Mouse (Mus musculus): ENCODE measurements around the gene Fyco1. TPM values are rescaled to one million over a fixed set of nuclear protein-coding genes. Genes with fewer than 3 reads are reported as not detected.
"Not testable (repeated sequence)": the region's sequence is repeated elsewhere in the genome, so short reads cannot be mapped to it uniquely, and the experiment has no call there.

Gene Fyco1
- polyA plus RNA-seq, 1 experiment from 2014 or later: 5.8 TPM

GRCm38 (mm10) chr9:123760806-123761205, 90.9 kb downstream of the Fyco1 start:
- Histone ChIP-seq H3K27ac (replicated peaks; ENCODE audit: low read depth, low read length) (no peak overlapping the region), H3K4me1 (ENCODE audit: control insufficient read depth, insufficient read depth, low read length) (no peaks in the 10 kb centered on the region), H3K9me3 (replicated peaks; ENCODE audit: control insufficient read depth, low read length) (no peaks in the 10 kb centered on the region), H3K36me3 (replicated peaks; ENCODE audit: control insufficient read depth, insufficient read depth, low read depth, low read length) (no peaks in the 10 kb centered on the region), H3K9ac (replicated peaks; ENCODE audit: low read length) (no peak overlapping the region), H3K27me3 (ENCODE audit: control insufficient read depth, insufficient read depth, low read length) (no peaks in the 10 kb centered on the region), H3K4me2 (ENCODE audit: low read depth, low read length) (no peak overlapping the region), H3K4me3 (ENCODE audit: low read depth, low read length) (no peak overlapping the region)
- 78% methylated on average over 3 of the region's 3 CpGs for WGBS
- no peak for ATAC-seq (replicated peaks; ENCODE audit: insufficient number of reproducible peaks, low FRiP score, low TSS enrichment, low read depth)
- DNase-seq (ENCODE audit: low spot score): no peak

DNA sequence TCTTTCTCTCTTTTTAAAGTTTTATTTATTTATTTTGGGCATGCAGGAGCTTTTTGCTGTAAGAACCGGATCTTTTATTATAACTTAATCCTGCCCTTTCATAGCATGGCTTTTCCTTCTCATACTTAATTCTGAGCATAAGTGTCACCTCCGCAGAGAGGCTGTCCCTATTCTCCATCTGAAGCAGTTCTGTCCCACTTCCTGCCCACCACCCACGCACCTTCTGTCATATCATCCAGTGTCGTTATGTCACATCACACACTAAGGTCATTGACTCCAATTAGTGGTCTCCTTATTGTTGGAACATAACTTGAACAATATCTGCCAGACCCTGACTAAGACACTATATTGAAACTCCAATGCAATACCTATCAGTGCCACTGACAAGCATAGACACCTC, 93.1 kb downstream of the Fyco1 start:
- H3K36me3 ChIP-seq (replicated peaks; ENCODE audit: control insufficient read depth, insufficient read depth, low read depth, low read length): no peaks in the 10 kb centered on the region
- WGBS: 80% methylated on average over 4 of the region's 4 CpGs
- no peak for ATAC-seq (replicated peaks; ENCODE audit: insufficient number of reproducible peaks, low FRiP score, low TSS enrichment, low read depth)
- DNase-seq (ENCODE audit: low spot score): no peak
- H3K4me3 ChIP-seq (ENCODE audit: low read depth, low read length): no peak overlapping the region
- H3K9me3 ChIP-seq (replicated peaks; ENCODE audit: control insufficient read depth, low read length): no peaks in the 10 kb centered on the region
- no peaks in the 10 kb centered on the region for H3K4me1 ChIP-seq (ENCODE audit: control insufficient read depth, insufficient read depth, low read length)
- H3K27me3 ChIP-seq (ENCODE audit: control insufficient read depth, insufficient read depth, low read length): no peaks in the 10 kb centered on the region
- no peak overlapping the region for H3K9ac ChIP-seq (replicated peaks; ENCODE audit: low read length)
- H3K27ac ChIP-seq (replicated peaks; ENCODE audit: low read depth, low read length): no peak overlapping the region
- H3K4me2 ChIP-seq (ENCODE audit: low read depth, low read length): no peak overlapping the region

GRCm38 (mm10) chr9:123758156-123758555, 93.5 kb downstream of the Fyco1 start:
- no peaks in the 10 kb centered on the region for H3K9me3 ChIP-seq (replicated peaks; ENCODE audit: control insufficient read depth, low read length)
- H3K4me2 ChIP-seq (ENCODE audit: low read depth, low read length): no peak overlapping the region
- no peaks in the 10 kb centered on the region for H3K36me3 ChIP-seq (replicated peaks; ENCODE audit: control insufficient read depth, insufficient read depth, low read depth, low read length)
- H3K9ac ChIP-seq (replicated peaks; ENCODE audit: low read length): no peak overlapping the region
- H3K27me3 ChIP-seq (ENCODE audit: control insufficient read depth, insufficient read depth, low read length): no peaks in the 10 kb centered on the region
- no peak for ATAC-seq (replicated peaks; ENCODE audit: insufficient number of reproducible peaks, low FRiP score, low TSS enrichment, low read depth)
- H3K4me3 ChIP-seq (ENCODE audit: low read depth, low read length): no peak overlapping the region
- WGBS: 83% methylated on average over 1 of the region's 1 CpGs
- H3K4me1 ChIP-seq (ENCODE audit: control insufficient read depth, insufficient read depth, low read length): no peaks in the 10 kb centered on the region
- H3K27ac ChIP-seq (replicated peaks; ENCODE audit: low read depth, low read length): no peak overlapping the region
- DNase-seq (ENCODE audit: low spot score): no peak

DNA sequence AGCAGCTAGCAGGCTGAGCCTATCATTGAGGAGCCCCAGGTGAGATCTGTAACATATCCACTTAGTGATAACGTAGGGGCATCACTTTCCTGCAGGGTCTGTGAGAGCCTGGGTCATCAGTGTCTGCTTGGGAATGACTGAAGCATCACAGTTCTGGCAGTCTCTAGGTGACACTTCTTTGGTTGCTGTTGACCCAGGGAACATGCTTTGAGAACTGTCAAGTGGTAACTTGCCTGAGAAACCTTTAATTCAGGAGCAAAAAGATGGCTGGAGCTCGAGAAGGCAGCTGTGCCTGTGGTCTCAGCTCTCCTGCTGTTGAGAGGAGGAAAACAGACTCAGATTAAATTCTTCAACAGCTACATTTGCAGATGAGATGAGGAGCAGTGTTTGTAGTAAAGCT, 94.4 kb downstream of the Fyco1 start:
- WGBS: 56% methylated on average over 2 of the region's 2 CpGs
- no peak for ATAC-seq (replicated peaks; ENCODE audit: insufficient number of reproducible peaks, low FRiP score, low TSS enrichment, low read depth)

GRCm38 (mm10) chr9:123756752-123757151, 94.9 kb downstream of the Fyco1 start:
- no peak for DNase-seq (ENCODE audit: low spot score)
- H3K4me3 ChIP-seq (ENCODE audit: low read depth, low read length): no peak overlapping the region
- no peaks in the 10 kb centered on the region for H3K4me1 ChIP-seq (ENCODE audit: control insufficient read depth, insufficient read depth, low read length)
- no peak overlapping the region for H3K9ac ChIP-seq (replicated peaks; ENCODE audit: low read length)
- H3K4me2 ChIP-seq (ENCODE audit: low read depth, low read length): no peak overlapping the region
- H3K27ac ChIP-seq (replicated peaks; ENCODE audit: low read depth, low read length): no peak overlapping the region
- no peaks in the 10 kb centered on the region for H3K27me3 ChIP-seq (ENCODE audit: control insufficient read depth, insufficient read depth, low read length)
- no peaks in the 10 kb centered on the region for H3K36me3 ChIP-seq (replicated peaks; ENCODE audit: control insufficient read depth, insufficient read depth, low read depth, low read length)
- ATAC-seq (replicated peaks; ENCODE audit: insufficient number of reproducible peaks, low FRiP score, low TSS enrichment, low read depth): no peak
- WGBS: 83% methylated on average over 3 of the region's 3 CpGs
- H3K9me3 ChIP-seq (replicated peaks; ENCODE audit: control insufficient read depth, low read length): no peaks in the 10 kb centered on the region

More for the DNA sequence above, 94.4 kb downstream of the Fyco1 start:
- H3K36me3 ChIP-seq (replicated peaks; ENCODE audit: control insufficient read depth, insufficient read depth, low read depth, low read length): no peaks in the 10 kb centered on the region
- no peak overlapping the region for H3K27ac ChIP-seq (replicated peaks; ENCODE audit: low read depth, low read length)
- no peak overlapping the region for H3K4me3 ChIP-seq (ENCODE audit: low read depth, low read length)
- H3K9me3 ChIP-seq (replicated peaks; ENCODE audit: control insufficient read depth, low read length): no peaks in the 10 kb centered on the region
- no peaks in the 10 kb centered on the region for H3K4me1 ChIP-seq (ENCODE audit: control insufficient read depth, insufficient read depth, low read length)
- H3K4me2 ChIP-seq (ENCODE audit: low read depth, low read length): no peak overlapping the region
- no peak for DNase-seq (ENCODE audit: low spot score)
- H3K9ac ChIP-seq (replicated peaks; ENCODE audit: low read length): no peak overlapping the region
- H3K27me3 ChIP-seq (ENCODE audit: control insufficient read depth, insufficient read depth, low read length): no peaks in the 10 kb centered on the region

- DNase-seq (ENCODE audit: low spot score): no peak
- H3K27ac ChIP-seq (replicated peaks; ENCODE audit: low read depth, low read length): no peak overlapping the region
- no peaks in the 10 kb centered on the region for H3K36me3 ChIP-seq (replicated peaks; ENCODE audit: control insufficient read depth, insufficient read depth, low read depth, low read length)
- 94% methylated on average over 4 of the region's 4 CpGs for WGBS
- H3K4me1 ChIP-seq (ENCODE audit: control insufficient read depth, insufficient read depth, low read length): no peaks in the 10 kb centered on the region
- no peaks in the 10 kb centered on the region for H3K27me3 ChIP-seq (ENCODE audit: control insufficient read depth, insufficient read depth, low read length)
- no peak overlapping the region for H3K4me3 ChIP-seq (ENCODE audit: low read depth, low read length)
- ATAC-seq (replicated peaks; ENCODE audit: insufficient number of reproducible peaks, low FRiP score, low TSS enrichment, low read depth): no peak
- no peaks in the 10 kb centered on the region for H3K9me3 ChIP-seq (replicated peaks; ENCODE audit: control insufficient read depth, low read length)
- H3K4me2 ChIP-seq (ENCODE audit: low read depth, low read length): no peak overlapping the region
- no peak overlapping the region for H3K9ac ChIP-seq (replicated peaks; ENCODE audit: low read length)
Observed at GRCm38 (mm10) chr9:123754333-123754732, 97.4 kb downstream of the Fyco1 start.

DNA sequence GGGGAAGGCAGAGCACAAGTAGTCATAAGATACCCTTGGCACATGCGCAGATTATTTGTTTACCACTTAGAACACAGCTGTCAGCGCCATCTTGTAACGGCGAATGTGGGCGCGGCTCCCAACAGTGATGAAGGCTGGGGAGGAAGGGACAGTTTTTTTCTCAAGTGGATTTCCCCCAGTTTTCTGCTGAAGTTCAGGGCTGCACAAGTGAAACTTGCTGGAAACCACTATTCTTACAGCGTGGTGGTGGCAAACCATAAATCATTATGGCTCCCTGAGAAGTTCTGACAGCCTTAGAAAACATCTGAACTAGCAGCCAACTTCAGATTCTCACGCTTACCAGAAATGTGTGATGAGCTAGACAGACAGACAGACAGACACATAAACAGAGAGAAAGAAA, 102.0 kb downstream of the Fyco1 start:
- H3K9ac ChIP-seq (replicated peaks; ENCODE audit: low read length); ATAC-seq (replicated peaks; ENCODE audit: insufficient number of reproducible peaks, low FRiP score, low TSS enrichment, low read depth); H3K27ac ChIP-seq (replicated peaks; ENCODE audit: low read depth, low read length); H3K36me3 ChIP-seq (replicated peaks; ENCODE audit: control insufficient read depth, insufficient read depth, low read depth, low read length); H3K4me3 ChIP-seq (ENCODE audit: low read depth, low read length); H3K4me1 ChIP-seq (ENCODE audit: control insufficient read depth, insufficient read depth, low read length); DNase-seq (ENCODE audit: low spot score); H3K4me2 ChIP-seq (ENCODE audit: low read depth, low read length); H3K27me3 ChIP-seq (ENCODE audit: control insufficient read depth, insufficient read depth, low read length); H3K9me3 ChIP-seq (replicated peaks; ENCODE audit: control insufficient read depth, low read length): not testable (repeated sequence)
- WGBS: 92% methylated on average over 7 of the region's 8 CpGs

DNA sequence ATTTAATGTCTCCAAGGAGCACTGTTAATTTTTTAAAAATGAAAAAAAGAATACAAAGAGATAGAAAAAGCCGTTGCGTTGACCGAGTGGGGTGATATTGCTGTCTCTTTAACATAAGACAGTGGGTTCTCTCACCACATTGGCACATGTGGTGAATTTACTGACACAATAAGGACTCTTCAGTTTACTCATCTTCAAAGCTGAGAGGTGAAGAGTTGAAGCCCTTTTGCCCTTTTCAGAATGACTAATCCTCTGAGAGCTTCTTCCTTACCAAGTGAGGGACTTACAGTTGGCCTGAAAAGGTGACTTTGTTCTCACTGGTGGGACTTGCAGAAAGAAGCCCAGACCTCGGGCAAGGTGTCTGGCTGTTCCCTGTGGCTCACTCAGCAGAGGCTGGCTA, 110.9 kb downstream of the Fyco1 start:
- DNase-seq (ENCODE audit: low spot score): no peak
- Histone ChIP-seq H3K27ac (replicated peaks; ENCODE audit: low read depth, low read length) (no peak overlapping the region), H3K27me3 (ENCODE audit: control insufficient read depth, insufficient read depth, low read length) (no peaks in the 10 kb centered on the region), H3K9ac (replicated peaks; ENCODE audit: low read length) (no peak overlapping the region), H3K9me3 (replicated peaks; ENCODE audit: control insufficient read depth, low read length) (no peaks in the 10 kb centered on the region), H3K4me2 (ENCODE audit: low read depth, low read length) (no peak overlapping the region), H3K4me3 (ENCODE audit: low read depth, low read length) (no peak overlapping the region), H3K36me3 (replicated peaks; ENCODE audit: control insufficient read depth, insufficient read depth, low read depth, low read length) (no peaks in the 10 kb centered on the region), H3K4me1 (ENCODE audit: control insufficient read depth, insufficient read depth, low read length) (no peaks in the 10 kb centered on the region)
- ATAC-seq (replicated peaks; ENCODE audit: insufficient number of reproducible peaks, low FRiP score, low TSS enrichment, low read depth): no peak
- 84% methylated on average over 4 of the region's 4 CpGs for WGBS

All from embryonic facial prominence, embryonic 11.5 days (tissue).